ENCODE assay signal across 9 mouse cellular contexts in the genomic region with DNA sequence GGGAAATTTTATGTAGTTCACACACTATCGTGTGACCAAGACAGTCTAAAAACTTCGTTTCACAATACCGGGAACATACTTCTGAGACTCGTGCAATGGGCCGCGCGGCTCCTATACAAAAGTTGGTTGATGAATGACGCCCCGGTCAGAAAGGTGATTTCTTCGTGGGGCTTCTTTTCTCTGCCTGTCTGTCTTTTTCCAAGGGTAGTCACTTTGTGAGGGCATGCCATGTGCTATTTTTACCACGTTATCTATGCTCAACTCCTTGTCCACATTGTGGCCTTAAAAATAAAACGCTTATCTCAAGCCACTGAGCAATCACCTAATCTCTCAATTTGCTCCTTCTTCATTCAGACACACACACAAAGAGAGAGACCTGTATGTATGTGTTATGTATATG. TPM values are rescaled to one million over a fixed set of nuclear protein-coding genes. Genes with fewer than 3 reads are reported as not detected.
A peak's percentile ranks its signal among the peaks of the same experiment; 100 is the strongest.
DNase-seq lines count a peak whose midpoint lies in the region; ATAC-seq and TF ChIP-seq lines count a peak whose summit lies in the region.
"Had no signal": no experiment of that assay in that cellular context is flagged by ENCODE, and none has a peak within 500 bp of the region (broad histone marks: within the 10 kb centered on the region; RNA-seq: fewer than 3 reads in every experiment).

No protein-coding gene starts in this region.

- H3K9ac ChIP-seq in kidney, postnatal 0 days (ENCODE audit: low read depth, low read length), result peak overlapping the region; percentile 79; the same call in 1 of the 2 replicates
- H3K9ac ChIP-seq in forebrain, postnatal 0 days, result peak overlapping the region; percentile 51; the same call in 1 of the 2 replicates
- peak overlapping the region; percentile 42; the same call in 1 of the 2 replicates for H3K9ac ChIP-seq in intestine, embryonic 16.5 days (ENCODE audit: low read depth, low read length)

- TF ChIP-seq POLR2A in kidney, adult 2 months (IDR thresholded peaks at IDR 0.05; ENCODE audit: low read depth, low read length), result no peak
- no peak for TF ChIP-seq POLR2A in myocyte (IDR thresholded peaks at IDR 0.05; ENCODE audit: insufficient read length, low read depth)

- no peak for DNase-seq in kidney, postnatal 0 days (ENCODE audit: low spot score)
- no peak for DNase-seq in kidney, adult 2 months
- no peak for DNase-seq in forebrain, postnatal 0 days
- DNase-seq in spleen, postnatal 10 days (ENCODE audit: low spot score in 2 of 2), result no peak
- no peak for DNase-seq in T-cell, adult 2 months (ENCODE audit: low spot score)
- no peak for DNase-seq in urinary bladder, postnatal 4 days (ENCODE audit: low spot score in 2 of 2)

- H3K4me1 ChIP-seq in kidney, postnatal 0 days (replicated peaks; ENCODE audit: insufficient read depth, low read length), result 0 out of 2 replicates have a peak, but pooled peaks cover 7% of the 10 kb centered on the region
- H3K4me1 ChIP-seq in kidney, adult 2 months (ENCODE audit: control insufficient read depth, insufficient read depth, low read length), result no peaks in the 10 kb centered on the region
- peaks cover 6% of the 10 kb centered on the region; the same call in 1 of the 2 replicates for H3K4me1 ChIP-seq in forebrain, postnatal 0 days (ENCODE audit: insufficient read depth)
- peaks cover 7% of the 10 kb centered on the region; the same call in 1 of the 2 replicates for H3K4me1 ChIP-seq in intestine, embryonic 16.5 days (ENCODE audit: control insufficient read depth, insufficient read depth, low read length)

- no peak for ATAC-seq in kidney, postnatal 0 days (replicated peaks; ENCODE audit: low FRiP score, low read depth)
- no peak for ATAC-seq in forebrain, postnatal 0 days
- no peak for ATAC-seq in intestine, embryonic 16.5 days

- H3K9me3 ChIP-seq in kidney, postnatal 0 days (replicated peaks; ENCODE audit: low read length), result no peaks in the 10 kb centered on the region
- no peaks in the 10 kb centered on the region for H3K9me3 ChIP-seq in forebrain, postnatal 0 days (ENCODE audit: low read length)
- H3K9me3 ChIP-seq in intestine, embryonic 16.5 days (ENCODE audit: control insufficient read depth, low read length), result no peaks in the 10 kb centered on the region

- peaks cover 33% of the 10 kb centered on the region for H3K79me2 ChIP-seq in myocyte (ENCODE audit: control insufficient read depth, insufficient read depth)

- no peak overlapping the region for H3K27ac ChIP-seq in kidney, postnatal 0 days
- H3K27ac ChIP-seq in kidney, adult 2 months (ENCODE audit: insufficient read depth, low read depth, low read length), result no peak overlapping the region
- peak overlapping the region; percentile 45; the same call in 1 of the 2 replicates for H3K27ac ChIP-seq in forebrain, postnatal 0 days (ENCODE audit: low read depth, low read length)
- H3K27ac ChIP-seq in intestine, embryonic 16.5 days (ENCODE audit: low read length), result no peak overlapping the region

- H3K36me3 ChIP-seq in kidney, postnatal 0 days (ENCODE audit: insufficient read depth, low read length), result no peaks in the 10 kb centered on the region
- H3K36me3 ChIP-seq in kidney, adult 2 months (ENCODE audit: control insufficient read depth, insufficient read depth, low read length), result no peaks in the 10 kb centered on the region
- H3K36me3 ChIP-seq in forebrain, postnatal 0 days (ENCODE audit: insufficient read depth), result no peaks in the 10 kb centered on the region
- no peaks in the 10 kb centered on the region for H3K36me3 ChIP-seq in intestine, embryonic 16.5 days (ENCODE audit: control insufficient read depth, insufficient read depth, low read length)
- no peaks in the 10 kb centered on the region for H3K36me3 ChIP-seq in myocyte (ENCODE audit: control insufficient read depth, insufficient read depth)

- H3ac ChIP-seq in myocyte (ENCODE audit: control insufficient read depth, insufficient read length), result peak overlapping the region; percentile 39

- no peak for TF ChIP-seq CTCF in kidney, postnatal 0 days (IDR thresholded peaks at IDR 0.05; ENCODE audit: low read depth)
- no peak for TF ChIP-seq CTCF in kidney, adult 2 months (conservative IDR thresholded peaks at IDR 0.05; ENCODE audit: insufficient read depth, insufficient read length, low read depth, low read length)
- TF ChIP-seq CTCF in forebrain, postnatal 0 days (IDR thresholded peaks at IDR 0.05; ENCODE audit: low read depth), result no peak

- peak overlapping the region; percentile 52; the same call in 1 of the 2 replicates for H3K4me3 ChIP-seq in kidney, postnatal 0 days (replicated peaks; ENCODE audit: low read depth, low read length)
- no peak overlapping the region for H3K4me3 ChIP-seq in kidney, adult 2 months (ENCODE audit: insufficient read depth, low read depth, low read length)
- peak overlapping the region; percentile 52 for H3K4me3 ChIP-seq in forebrain, postnatal 0 days (ENCODE audit: low read depth, low read length)
- H3K4me3 ChIP-seq in intestine, embryonic 16.5 days (ENCODE audit: low read length), result peak overlapping the region; percentile 62
- peak overlapping the region; percentile 48 for H3K4me3 ChIP-seq in myocyte

- 57% methylated on average over 12 of the region's 12 CpGs for WGBS in kidney, postnatal 0 days
- WGBS in kidney, adult 2 months, result 78% methylated on average over 12 of the region's 12 CpGs
- 38% methylated on average over 12 of the region's 12 CpGs for WGBS in forebrain, postnatal 0 days
- WGBS in intestine, embryonic 16.5 days, result 46% methylated on average over 12 of the region's 12 CpGs

- peak overlapping the region; percentile 90 for H3K4me2 ChIP-seq in kidney, postnatal 0 days (ENCODE audit: low read length)
- H3K4me2 ChIP-seq in forebrain, postnatal 0 days (ENCODE audit: low read depth), result peak overlapping the region; percentile 100
- H3K4me2 ChIP-seq in intestine, embryonic 16.5 days (ENCODE audit: low read depth, low read length), result peak overlapping the region; percentile 97
- H3K4me2 ChIP-seq in myocyte (ENCODE audit: low read depth), result peak overlapping the region; percentile 93

- H3K27me3 ChIP-seq in kidney, postnatal 0 days (ENCODE audit: insufficient read depth, low read length), result no peaks in the 10 kb centered on the region
- H3K27me3 ChIP-seq in kidney, adult 2 months (replicated peaks; ENCODE audit: control insufficient read depth, insufficient read depth, low read length), result no peaks in the 10 kb centered on the region
- peaks cover 8% of the 10 kb centered on the region for H3K27me3 ChIP-seq in forebrain, postnatal 0 days (ENCODE audit: insufficient read depth, low read length)
- H3K27me3 ChIP-seq in intestine, embryonic 16.5 days (replicated peaks; ENCODE audit: control insufficient read depth, insufficient read depth, low read length), result 0 out of 2 replicates have a peak, but pooled peaks cover 2% of the 10 kb centered on the region
- no peaks in the 10 kb centered on the region for H3K27me3 ChIP-seq in myocyte (ENCODE audit: control insufficient read depth, insufficient read depth, insufficient read length)
- H3K27me3 ChIP-seq: CH12.LX had no signal

TF ChIP-seq in myocyte, 11 proteins besides CTCF, POLR2A, EP300 and RAD21:
- TF ChIP-seq TCF12 (IDR thresholded peaks at IDR 0.05; ENCODE audit: insufficient read depth, poor library complexity, severe bottlenecking), result no peak
TF ChIP-seq in myocyte: peak in this region for 0.

RNA-seq across cellular contexts. Expression of gene Nexn, which starts 1.3 kb away (rescaled TPM):
- polyA plus RNA-seq in kidney, postnatal 0 days (2015; fragmentation: Nextera tagmentation; extraction: Ambion mirVana), result 15.8 and 18.1 TPM in 2 replicates
- 0.11 and 0.38 TPM in 2 replicates for polyA plus RNA-seq in kidney, adult 2 months (2012; rRNA removed)
- total RNA-seq in forebrain, postnatal 0 days (2014; rRNA removed), result 0.38 and 0.77 TPM in 2 replicates
- polyA plus RNA-seq in forebrain, postnatal 0 days (2015; fragmentation: Nextera tagmentation; extraction: Ambion mirVana), result 3.1 and 4.2 TPM in 2 replicates
- polyA plus RNA-seq in intestine, embryonic 16.5 days (2015; fragmentation: Nextera tagmentation; extraction: Ambion mirVana), result 21.6 and 21.7 TPM in 2 replicates
- 24.9 TPM for polyA plus RNA-seq in myocyte (2012; fragmentation: generic; extraction: Trizol)

RNA-seq across cellular contexts. Expression of gene Fubp1, which starts 54.6 kb away (rescaled TPM):
- polyA plus RNA-seq in kidney, postnatal 0 days (2015; fragmentation: Nextera tagmentation; extraction: Ambion mirVana), result 178 and 189 TPM in 2 replicates
- 40.8 and 49.0 TPM in 2 replicates for polyA plus RNA-seq in kidney, adult 2 months (2012; rRNA removed)
- 230 and 257 TPM in 2 replicates for total RNA-seq in forebrain, postnatal 0 days (2014; rRNA removed)
- 127 and 135 TPM in 2 replicates for polyA plus RNA-seq in forebrain, postnatal 0 days (2015; fragmentation: Nextera tagmentation; extraction: Ambion mirVana)
- 143 and 157 TPM in 2 replicates for polyA plus RNA-seq in intestine, embryonic 16.5 days (2015; fragmentation: Nextera tagmentation; extraction: Ambion mirVana)
- 27.9 TPM for polyA plus RNA-seq in myocyte (2012; fragmentation: generic; extraction: Trizol)

RNA-seq across cellular contexts. Expression of gene Dnajb4, which starts 54.7 kb away (rescaled TPM):
- polyA plus RNA-seq in kidney, postnatal 0 days (2015; fragmentation: Nextera tagmentation; extraction: Ambion mirVana), result 32.5 and 34.9 TPM in 2 replicates
- polyA plus RNA-seq in kidney, adult 2 months (2012; rRNA removed), result 5.5 and 9.8 TPM in 2 replicates
- total RNA-seq in forebrain, postnatal 0 days (2014; rRNA removed), result 36.1 and 39.7 TPM in 2 replicates
- polyA plus RNA-seq in forebrain, postnatal 0 days (2015; fragmentation: Nextera tagmentation; extraction: Ambion mirVana), result 28.9 and 41.5 TPM in 2 replicates
- polyA plus RNA-seq in intestine, embryonic 16.5 days (2015; fragmentation: Nextera tagmentation; extraction: Ambion mirVana), result 21.7 and 23.2 TPM in 2 replicates
- polyA plus RNA-seq in myocyte (2012; fragmentation: generic; extraction: Trizol), result 8.1 TPM
